Mouse (Mus musculus) liver, postnatal 0 days (tissue): ENCODE data around the gene E2f2. TPM values are rescaled to one million over a fixed set of nuclear protein-coding genes. Genes with fewer than 3 reads are reported as not detected.
A peak's percentile ranks its signal among the peaks of the same experiment; 100 is the strongest.

ENCODE experiments used
- ATAC-seq: fragments of 200-750 bp; cut with Nextera tagmentation; 2 replicates; pipeline ENCODE4 v1.8.0; 2017; ENCODE audit warnings: mild to moderate bottlenecking, moderate library complexity
- DNase-seq: peaks from one replicate; pipeline ENCODE4 v3.0.0-alpha.2; 2016
- H3K27ac ChIP-seq: fragments of 300-500 bp; sonication (generic); 2 replicates; pipeline ENCODE4 v1.5.1; 2014; ENCODE audit warnings: antibody characterized with exemption, moderate library complexity, mild to moderate bottlenecking, low read depth
- H3K27me3 ChIP-seq: fragments of 300-500 bp; sonication (generic); 2 replicates; pipeline ENCODE4 v1.6.1; 2014; ENCODE audit warnings: low read length, control low read depth, mixed read lengths; ENCODE audit not compliant: insufficient read depth
- H3K36me3 ChIP-seq: fragments of 300-500 bp; sonication (generic); replicated peaks from 2 replicates; pipeline ENCODE4 v1.6.1; 2014; ENCODE audit warnings: mild to moderate bottlenecking, control low read depth, low read length, moderate library complexity, mixed read lengths; ENCODE audit not compliant: insufficient read depth
- H3K4me1 ChIP-seq: fragments of 300-500 bp; sonication (generic); 2 replicates; pipeline ENCODE4 v1.6.1; 2014; ENCODE audit warnings: antibody characterized with exemption, mild to moderate bottlenecking, control low read depth; ENCODE audit not compliant: insufficient read depth
- H3K4me2 ChIP-seq: fragments of 300-500 bp; sonication (generic); 2 replicates; pipeline ENCODE4 v1.6.1; 2014; ENCODE audit warnings: low read depth, mild to moderate bottlenecking, low read length, moderate library complexity, mixed read lengths
- H3K4me3 ChIP-seq: fragments of 300-500 bp; sonication (generic); 2 replicates; pipeline ENCODE4 v1.5.1; 2014; ENCODE audit warnings: low read depth, low read length
- H3K9ac ChIP-seq: fragments of 300-500 bp; sonication (generic); replicated peaks from 2 replicates; pipeline ENCODE4 v1.6.1; 2014; ENCODE audit warnings: mild to moderate bottlenecking, moderate library complexity
- H3K9me3 ChIP-seq: fragments of 300-500 bp; sonication (generic); 2 replicates; pipeline ENCODE4 v1.6.1; 2016; ENCODE audit warnings: mild to moderate bottlenecking, control low read depth, low read length, mixed read lengths
- CTCF ChIP-seq: sonication (generic); IDR thresholded peaks from 2 replicates; pipeline ENCODE4 v1.5.1; 2016; ENCODE audit warnings: antibody characterized with exemption, low read depth
- EP300 ChIP-seq: IDR thresholded peaks from 2 replicates; pipeline ENCODE4 v1.6.1; 2016; ENCODE audit warnings: antibody characterized with exemption, low read depth, mild to moderate bottlenecking
- WGBS: fragments of 180-500 bp; shearing (Covaris S2); extraction: QIAGEN DNeasy Blood & Tissue Kit; methylation state at CpG from one replicate; pipeline ENCODE4 v1.1.7; 2014; ENCODE audit not compliant: insufficient replicate concordance; 5-methylcytosine and 5-hydroxymethylcytosine counted together
- polyA plus RNA-seq: library from polyadenylated mRNA; unstranded; fragments of >200 nt; fragmentation: Nextera tagmentation; extraction: Ambion mirVana; gene quantifications from 2 replicates; pipeline ENCODE4 v1.2.1, GENCODE M21; 2015

E2f2 gene
- polyA plus RNA-seq, 1 experiment from 2014 or later: 48.6 TPM

- DNase-seq: no peak
- H3K36me3 ChIP-seq: peaks cover 21% of the 10 kb centered on the region
- ATAC-seq: no peak
- no peaks in the 10 kb centered on the region; the same call in 1 of the 2 replicates for H3K27me3 ChIP-seq
- no peak overlapping the region for H3K27ac ChIP-seq
- 75% methylated on average over 7 of the region's 7 CpGs for WGBS
- TF ChIP-seq EP300 (no peak), CTCF (no peak)
- H3K4me3 ChIP-seq: no peak overlapping the region
- no peaks in the 10 kb centered on the region for H3K9me3 ChIP-seq
- no peak overlapping the region for H3K4me2 ChIP-seq
- H3K4me1 ChIP-seq: peaks cover 4% of the 10 kb centered on the region; the same call in 1 of the 2 replicates
- no peak overlapping the region for H3K9ac ChIP-seq
These were observed 26.7 kb downstream of the E2f2 start for GRCm38 (mm10) chr4:136198846-136199245.

GRCm38 (mm10) chr4:136199562-136200292, 27.5 kb downstream of the E2f2 start:
- ATAC-seq: peak; percentile 51; the same call in 1 of the 2 replicates
- peak; percentile 50 for DNase-seq

GRCm38 (mm10) chr4:136202509-136202908, 30.3 kb downstream of the E2f2 start:
- H3K9me3 ChIP-seq: no peaks in the 10 kb centered on the region
- H3K4me3 ChIP-seq: no peak overlapping the region
- H3K27me3 ChIP-seq: peaks cover 13% of the 10 kb centered on the region
- H3K36me3 ChIP-seq: no peaks in the 10 kb centered on the region
- H3K4me1 ChIP-seq: peaks cover 17% of the 10 kb centered on the region
- no peak overlapping the region for H3K9ac ChIP-seq
- 6% methylated on average over 9 of the region's 9 CpGs for WGBS
- ATAC-seq (no peak), DNase-seq (peak; percentile 82)
- TF ChIP-seq EP300 (no peak), CTCF (peak; percentile 92)
- H3K4me2 ChIP-seq: no peak overlapping the region
- H3K27ac ChIP-seq: no peak overlapping the region

More at GRCm38 (mm10) chr4:136199562-136200292, 27.5 kb downstream of the E2f2 start:
- Histone ChIP-seq H3K36me3 (peaks cover 12% of the 10 kb centered on the region), H3K9ac (no peak overlapping the region), H3K4me2 (no peak overlapping the region), H3K9me3 (no peaks in the 10 kb centered on the region), H3K4me3 (no peak overlapping the region), H3K27me3 (no peaks in the 10 kb centered on the region; the same call in 1 of the 2 replicates), H3K27ac (no peak overlapping the region), H3K4me1 (peaks cover 4% of the 10 kb centered on the region; the same call in 1 of the 2 replicates)
- WGBS: 31% methylated on average over 9 of the region's 9 CpGs
- TF ChIP-seq CTCF (peak; percentile 97), EP300 (no peak)

GRCm38 (mm10) chr4:136204775-136205174, 32.6 kb downstream of the E2f2 start:
- Histone ChIP-seq H3K27me3 (peaks cover 18% of the 10 kb centered on the region), H3K9me3 (no peaks in the 10 kb centered on the region), H3K4me2 (no peak overlapping the region), H3K36me3 (no peaks in the 10 kb centered on the region), H3K9ac (no peak overlapping the region), H3K27ac (no peak overlapping the region), H3K4me1 (peaks cover 17% of the 10 kb centered on the region), H3K4me3 (no peak overlapping the region)
- TF ChIP-seq CTCF: no peak
- TF ChIP-seq EP300: no peak
- no peak for DNase-seq
- WGBS: 65% methylated on average over 2 of the region's 2 CpGs
- no peak for ATAC-seq

- H3K4me2 ChIP-seq: peak within 1 kb of the TSS; percentile 88
- peak; percentile 37; the same call in 1 of the 2 replicates for TF ChIP-seq CTCF
- TF ChIP-seq EP300: no peak
- no peaks in the 10 kb centered on the region for H3K9me3 ChIP-seq
- ATAC-seq: peak; percentile 89
- H3K27ac ChIP-seq: peak within 1 kb of the TSS; percentile 59
- under 1% methylated on average over 52 of the region's 54 CpGs for WGBS
- peaks cover 18% of the 10 kb centered on the region for H3K27me3 ChIP-seq
- H3K4me3 ChIP-seq: peak within 1 kb of the TSS; percentile 55
- peak within 1 kb of the TSS; percentile 72 for H3K9ac ChIP-seq
- peak; percentile 98 for DNase-seq
- no peaks in the 10 kb centered on the region for H3K36me3 ChIP-seq
- H3K4me1 ChIP-seq: peaks cover 17% of the 10 kb centered on the region
These were observed 34.1 kb downstream of the E2f2 start, which contains the start of gene Asap3 for GRCm38 (mm10) chr4:136206033-136206893. Gene Asap3 (plus strand): TSS chr4:136206365.

- no peaks in the 10 kb centered on the region for H3K36me3 ChIP-seq
- no peak for TF ChIP-seq CTCF
- TF ChIP-seq EP300: no peak
- peaks cover 18% of the 10 kb centered on the region for H3K27me3 ChIP-seq
- peak overlapping the region; percentile 88 for H3K4me2 ChIP-seq
- H3K27ac ChIP-seq: peak overlapping the region; percentile 59
- H3K4me1 ChIP-seq: peaks cover 17% of the 10 kb centered on the region
- DNase-seq: no peak
- peak overlapping the region; percentile 72 for H3K9ac ChIP-seq
- no peaks in the 10 kb centered on the region for H3K9me3 ChIP-seq
- 11% methylated on average over 6 of the region's 6 CpGs for WGBS
- peak overlapping the region; percentile 55 for H3K4me3 ChIP-seq
- no peak for ATAC-seq
These were observed 34.7 kb downstream of the E2f2 start for GRCm38 (mm10) chr4:136206943-136207342.
